Mouse (Mus musculus) adrenal gland, postnatal 10 days (tissue): ENCODE results near the gene Panx1. TPM values are rescaled to one million over a fixed set of nuclear protein-coding genes. Genes with fewer than 3 reads are reported as not detected.

ENCODE experiments used
- DNase-seq: peaks from one replicate; pipeline ENCODE4 v3.0.0; 2021; ENCODE audit warnings: mixed read lengths
- total RNA-seq, 2 experiments: library from RNA; stranded (reverse); gene quantifications; 2 replicates each; pipeline ENCODE4 v1.2.3; 2021

Panx1 gene
- total RNA-seq, 2 experiments from 2014 or later, result 13.5 to 14.6 TPM

- DNase-seq, result no peak
Observed at GRCm38 (mm10) chr9:14970805-14971525, 74.3 kb downstream of the Panx1 start.

- DNase-seq, result no peak
Observed at GRCm38 (mm10) chr9:14970211-14970610, 75.1 kb downstream of the Panx1 start.

DNA sequence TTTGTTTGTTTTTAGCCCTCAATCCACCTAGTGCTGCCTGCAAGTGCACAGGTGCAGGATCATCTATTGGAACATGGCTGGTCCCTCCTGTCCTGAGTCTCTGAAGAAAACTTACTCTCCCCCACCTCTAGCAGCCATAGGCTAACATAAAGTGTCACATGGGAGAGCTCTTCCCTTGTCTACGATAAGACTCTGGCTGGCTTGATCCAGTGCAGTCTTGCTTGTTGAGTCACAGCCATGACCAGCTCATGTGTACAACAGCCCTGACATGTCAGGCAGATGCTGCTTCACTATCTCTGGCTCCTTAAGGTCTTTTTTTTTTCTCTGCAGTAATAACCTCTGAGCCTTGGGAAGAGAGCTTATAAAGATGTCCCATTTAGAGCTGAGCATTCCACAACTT lies 77.7 kb downstream of the Panx1 start:
- no peak for DNase-seq

DNA sequence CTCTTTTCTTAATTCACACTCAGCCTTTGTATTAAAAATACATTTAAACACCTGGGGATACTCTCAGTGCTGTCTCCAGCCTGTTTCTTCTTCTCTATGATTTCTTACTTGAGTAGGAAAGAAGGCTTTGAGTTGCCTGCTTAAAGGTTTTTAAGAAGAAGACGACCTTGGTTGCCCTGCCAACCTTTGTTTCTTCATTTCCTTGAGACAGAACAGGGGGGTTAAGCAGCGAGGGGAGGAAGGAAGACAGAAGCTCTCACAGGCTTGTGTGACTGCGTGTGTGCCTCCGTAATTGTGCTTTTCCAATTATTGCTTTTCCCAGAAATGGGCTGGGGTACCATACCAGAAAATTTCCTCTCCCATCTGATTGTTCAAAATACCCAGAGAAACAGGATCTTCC lies 78.5 kb downstream of the Panx1 start:
- DNase-seq, result no peak

DNA sequence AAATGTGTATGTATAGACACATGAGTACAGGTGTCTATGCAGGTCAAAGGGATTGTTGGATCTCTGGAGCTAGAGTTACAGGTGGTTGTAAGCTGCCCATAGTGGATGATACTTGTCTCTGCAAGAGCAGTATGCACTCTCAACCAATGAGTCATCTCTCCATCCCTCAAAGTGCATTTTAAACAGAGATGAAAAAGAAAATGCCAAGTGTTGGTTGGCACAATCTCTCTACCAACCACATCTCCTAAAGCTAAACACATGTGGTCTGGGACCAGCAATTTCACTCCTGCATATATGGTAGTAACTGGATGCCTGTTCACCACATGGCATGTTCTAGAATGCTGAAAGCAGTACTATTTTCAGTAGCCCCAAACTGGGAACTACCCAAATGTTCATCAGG lies 79.9 kb downstream of the Panx1 start:
- no peak for DNase-seq

DNA sequence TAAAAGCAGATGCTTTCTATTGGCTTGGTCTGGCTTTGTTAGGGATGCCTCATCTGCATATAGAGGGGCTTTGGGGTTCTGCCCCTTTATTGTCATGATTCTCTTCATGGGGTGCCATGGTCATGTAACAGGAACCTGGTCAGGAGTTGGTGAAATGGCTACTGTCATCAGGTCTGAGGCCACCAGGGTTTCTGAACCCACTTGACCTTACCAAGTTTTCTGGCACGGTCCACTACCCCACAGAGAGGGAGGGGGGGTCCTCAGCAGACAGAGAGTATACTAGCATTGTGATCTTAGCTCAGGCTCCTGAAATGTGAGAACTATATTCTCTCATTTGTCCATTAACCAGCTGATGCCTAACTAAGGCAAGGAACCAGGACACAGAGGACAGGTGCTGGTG lies 82.5 kb downstream of the Panx1 start:
- DNase-seq, result no peak

DNA sequence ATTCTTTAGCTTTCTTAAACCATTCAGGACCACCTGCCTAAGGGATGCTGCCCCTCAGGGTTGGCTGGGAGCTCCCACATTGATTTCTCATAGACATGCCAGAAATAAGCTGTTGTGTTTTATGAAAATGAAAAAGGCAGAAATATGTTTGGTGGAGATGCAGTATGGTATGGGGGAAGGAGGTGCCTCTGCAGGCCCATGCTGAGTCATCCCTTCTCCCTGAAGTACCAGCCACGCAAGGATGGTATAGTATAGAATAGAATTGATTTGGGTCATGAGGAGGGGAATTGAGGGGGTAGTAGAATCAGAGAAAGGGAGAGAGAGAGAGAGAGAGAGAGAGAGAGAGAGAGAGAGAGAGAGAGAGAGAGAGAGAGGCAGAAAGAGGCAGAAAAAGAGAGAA lies 90.6 kb downstream of the Panx1 start:
- DNase-seq, result no peak

Other genes with a start within 250 kb of the Panx1 start
- under 1 TPM; 0.18 to 0.21 TPM for gene Gpr83, start 185.3 kb downstream of the Panx1 start, total RNA-seq
- gene Izumo1r, start 141.5 kb downstream of the Panx1 start, total RNA-seq, result under 1 TPM; 0.48 to 0.81 TPM
- under 1 TPM; 0.15 TPM for gene Hephl1, start 66.6 kb upstream of the Panx1 start, total RNA-seq
- gene Vstm5, start 193.6 kb upstream of the Panx1 start, total RNA-seq, result 1 to 10 TPM in 1 of 2 experiments, under 1 TPM in 1; 0.63 to 1.4 TPM
- 10 to 100 TPM; 32.9 to 33.2 TPM for gene Med17, start 234.5 kb upstream of the Panx1 start, total RNA-seq